Mouse (Mus musculus) MEL (cell line): Measurements from ENCODE around the gene 9630041A04Rik.

Experiments
- CTCF ChIP-seq, 3 experiments: IDR thresholded peaks in 2 of 3; conservative IDR thresholded peaks in 1 of 3; 2 replicates each; pipeline ENCODE4 v1.5.1; 2011 to 2012; ENCODE audit warnings: low read length in 3 of 3, low read depth in 2 of 3, mild to moderate bottlenecking in 2 of 3, improper control_type of control experiment in 1 of 3, inconsistent platforms in 1 of 3, mixed read lengths in 1 of 3, moderate library complexity in 1 of 3; ENCODE audit not compliant: control insufficient read depth in 1 of 3, insufficient read depth in 1 of 3, poor library complexity in 1 of 3, severe bottlenecking in 1 of 3
- E2F4 ChIP-seq: IDR thresholded peaks from 2 replicates; pipeline ENCODE4 v1.6.1; 2011; ENCODE audit warnings: low read depth, low read length, improper control_type of control experiment, borderline replicate concordance
- EP300 ChIP-seq, 2 experiments: IDR thresholded peaks; 2 replicates each; pipeline ENCODE4 v1.6.1; 2011; ENCODE audit warnings: improper control_type of control experiment in 2 of 2, low read length in 2 of 2, low read depth in 1 of 2, mild to moderate bottlenecking in 1 of 2
- JUND ChIP-seq: IDR thresholded peaks from 2 replicates; pipeline ENCODE4 v1.6.1; 2011; ENCODE audit warnings: low read depth, mild to moderate bottlenecking, improper control_type of control experiment, low read length
- KAT2A ChIP-seq: conservative IDR thresholded peaks from 2 replicates; pipeline ENCODE4 v1.6.1; 2012; ENCODE audit warnings: low read depth, low read length, improper control_type of control experiment, inconsistent platforms
- MAFK ChIP-seq: IDR thresholded peaks from 2 replicates; pipeline ENCODE4 v1.6.1; 2011; ENCODE audit warnings: low read depth, mild to moderate bottlenecking, low read length, improper control_type of control experiment, borderline replicate concordance
- MXI1 ChIP-seq: IDR thresholded peaks from 2 replicates; pipeline ENCODE4 v1.6.1; 2011; ENCODE audit warnings: mild to moderate bottlenecking, low read depth, low read length, improper control_type of control experiment
- POLR2A ChIP-seq, 2 experiments: IDR thresholded peaks; 2 replicates each; pipeline ENCODE4 v1.6.1; 2011 to 2012; ENCODE audit warnings: low read length in 2 of 2, mild to moderate bottlenecking in 2 of 2, control low read depth in 1 of 2, improper control_type of control experiment in 1 of 2, low read depth in 1 of 2, moderate library complexity in 1 of 2; ENCODE audit not compliant: control insufficient read depth in 1 of 2, insufficient read depth in 1 of 2, poor library complexity in 1 of 2
- POLR2AphosphoS2 ChIP-seq: IDR thresholded peaks from 2 replicates; pipeline ENCODE4 v1.6.1; 2011; ENCODE audit warnings: low read length, improper control_type of control experiment
- TBP ChIP-seq: IDR thresholded peaks from 2 replicates; pipeline ENCODE4 v1.8.0; 2011; ENCODE audit warnings: low read depth, low read length, improper control_type of control experiment
- USF1 ChIP-seq: IDR thresholded peaks from 2 replicates; pipeline ENCODE4 v1.6.1; 2014; ENCODE audit warnings: low read depth, mild to moderate bottlenecking, inconsistent platforms, low read length, improper control_type of control experiment, moderate library complexity

DNA sequence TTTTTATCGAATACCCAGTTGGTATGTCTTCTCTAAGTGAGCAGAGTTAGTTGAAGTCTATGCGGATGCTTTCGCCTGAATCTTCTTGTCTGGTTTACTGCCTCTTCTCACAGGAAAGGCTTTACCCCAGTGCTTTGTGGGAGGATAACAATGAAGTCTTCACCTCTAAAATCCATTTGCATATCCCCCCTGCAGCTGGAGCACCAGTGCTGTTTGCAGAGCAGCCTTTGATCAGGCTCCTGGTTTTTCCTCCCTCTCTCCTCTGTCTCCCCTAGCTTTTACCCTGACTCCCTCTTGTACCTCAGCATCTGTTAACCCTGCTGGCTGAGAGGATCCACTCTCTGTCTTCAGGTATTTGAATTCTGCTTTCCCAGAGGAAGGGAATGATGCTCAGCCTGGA lies 88.5 kb downstream of the 9630041A04Rik start:
- TF ChIP-seq POLR2A (IDR thresholded peaks at IDR 0.05; ENCODE audit: control insufficient read depth in 1 of 2, insufficient read depth in 1 of 2, low read depth in 1 of 2, low read length in 2 of 2, poor library complexity in 1 of 2) (no peak), KAT2A (no peak), TBP (no peak), USF1 (no peak), POLR2AphosphoS2 (no peak), JUND (no peak), MAFK (no peak), MXI1 (no peak), E2F4 (no peak), EP300 (IDR thresholded peaks at IDR 0.05; ENCODE audit: low read depth in 1 of 2, low read length in 2 of 2) (no peak), CTCF (IDR thresholded peaks at IDR 0.05 in 2 of 3, conservative IDR thresholded peaks at IDR 0.05 in 1 of 3; ENCODE audit: control insufficient read depth in 1 of 3, insufficient read depth in 1 of 3, low read depth in 2 of 3, low read length in 3 of 3, poor library complexity in 1 of 3, severe bottlenecking in 1 of 3) (no peak)
